Mouse (Mus musculus): ENCODE data around the gene Mical2.

- TF ChIP-seq CTCF (IDR thresholded peaks at IDR 0.05; ENCODE audit: low read depth, low read length) (no peak), POLR2A (IDR thresholded peaks at IDR 0.05; ENCODE audit: borderline replicate concordance, low read depth, low read length) (no peak)
These were observed 12.2 kb downstream of the Mical2 start for GRCm38 (mm10) chr7:112237868-112238267.

Data from bone marrow macrophage, adult 2 months (primary cell).